Mouse (Mus musculus) stomach, embryonic 14.5 days (tissue): ENCODE results near the gene Aloxe3. TPM values are rescaled to one million over a fixed set of nuclear protein-coding genes. Genes with fewer than 3 reads are reported as not detected.

ENCODE experiments used
- ATAC-seq: fragments of 200-750 bp; cut with Nextera tagmentation; 2 replicates; pipeline ENCODE4 v1.8.0; 2017; ENCODE audit warnings: low read depth, moderate TSS enrichment; ENCODE audit not compliant: insufficient number of reproducible peaks, insufficient read depth, low FRiP score
- H3K27ac ChIP-seq: fragments of 300-500 bp; sonication (generic); 2 replicates; pipeline ENCODE4 v1.5.1; 2014; ENCODE audit warnings: mild to moderate bottlenecking, low read length, moderate library complexity, mixed read lengths
- H3K27me3 ChIP-seq: fragments of 300-500 bp; sonication (generic); 2 replicates; pipeline ENCODE4 v1.6.1; 2014; ENCODE audit warnings: low read length, control low read depth, mixed read lengths; ENCODE audit not compliant: control insufficient read depth, insufficient read depth
- H3K36me3 ChIP-seq: fragments of 300-500 bp; sonication (generic); 2 replicates; pipeline ENCODE4 v1.6.1; 2014; ENCODE audit warnings: mild to moderate bottlenecking, control low read depth, low read length, moderate library complexity, mixed read lengths; ENCODE audit not compliant: control insufficient read depth, insufficient read depth
- H3K4me1 ChIP-seq: fragments of 300-500 bp; sonication (generic); 2 replicates; pipeline ENCODE4 v1.6.1; 2014; ENCODE audit warnings: low read length, control low read depth, mixed read lengths; ENCODE audit not compliant: control insufficient read depth, insufficient read depth
- H3K4me2 ChIP-seq: fragments of 300-500 bp; sonication (generic); replicated peaks from 2 replicates; pipeline ENCODE4 v1.6.1; 2014; ENCODE audit warnings: low read depth, low read length, control low read depth
- H3K4me3 ChIP-seq: fragments of 300-500 bp; sonication (generic); 2 replicates; pipeline ENCODE4 v1.5.1; 2014; ENCODE audit warnings: low read depth, low read length, control low read depth
- H3K9ac ChIP-seq: fragments of 300-500 bp; sonication (generic); replicated peaks from 2 replicates; pipeline ENCODE4 v1.6.1; 2014; ENCODE audit warnings: low read depth, mild to moderate bottlenecking, control low read depth, low read length, moderate library complexity, mixed read lengths
- H3K9me3 ChIP-seq: fragments of 300-500 bp; sonication (generic); 2 replicates; pipeline ENCODE4 v1.6.1; 2016; ENCODE audit warnings: low read depth, low read length, control low read depth; ENCODE audit not compliant: control insufficient read depth
- WGBS: fragments of 180-500 bp; shearing (Covaris S2); extraction: QIAGEN DNeasy Blood & Tissue Kit; methylation state at CpG from one replicate; pipeline ENCODE4 v1.1.7; 2014; 5-methylcytosine and 5-hydroxymethylcytosine counted together
- polyA plus RNA-seq: library from polyadenylated mRNA; unstranded; fragments of >200 nt; fragmentation: Nextera tagmentation; extraction: Ambion mirVana; gene quantifications from 2 replicates; pipeline ENCODE4 v1.2.1, GENCODE M21; 2014

Gene Aloxe3
- polyA plus RNA-seq, 1 experiment from 2014 or later = 0.29 TPM

DNA sequence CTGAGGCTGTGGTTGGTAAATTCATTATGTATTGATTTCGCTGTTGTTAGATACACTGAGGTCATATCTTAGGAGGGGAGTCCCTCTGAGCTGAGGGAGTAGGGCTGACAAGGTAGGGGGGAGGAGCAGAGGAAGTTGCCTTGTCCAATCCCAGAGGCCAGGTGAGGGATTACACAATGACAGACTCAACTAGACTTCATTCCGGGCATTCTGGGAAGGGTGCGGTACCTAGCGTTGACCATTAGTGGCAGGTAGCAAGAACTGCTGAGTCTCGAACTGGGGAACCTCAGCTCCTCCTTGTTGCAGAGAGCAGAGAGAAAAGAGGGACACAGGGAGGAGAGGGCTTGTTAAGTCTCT is 7.8 kb downstream of the Aloxe3 start:
- no peak overlapping the region; the same call in 1 of the 2 replicates for H3K9ac ChIP-seq
- no peaks in the 10 kb centered on the region for H3K27me3 ChIP-seq
- no peak for ATAC-seq
- no peaks in the 10 kb centered on the region for H3K4me1 ChIP-seq
- WGBS = 19% methylated on average over 5 of the region's 5 CpGs
- H3K4me2 ChIP-seq = peak overlapping the region; percentile 56
- peak overlapping the region; percentile 38 for H3K4me3 ChIP-seq
- no peaks in the 10 kb centered on the region for H3K36me3 ChIP-seq
- H3K9me3 ChIP-seq = no peaks in the 10 kb centered on the region
- H3K27ac ChIP-seq = no peak overlapping the region

DNA sequence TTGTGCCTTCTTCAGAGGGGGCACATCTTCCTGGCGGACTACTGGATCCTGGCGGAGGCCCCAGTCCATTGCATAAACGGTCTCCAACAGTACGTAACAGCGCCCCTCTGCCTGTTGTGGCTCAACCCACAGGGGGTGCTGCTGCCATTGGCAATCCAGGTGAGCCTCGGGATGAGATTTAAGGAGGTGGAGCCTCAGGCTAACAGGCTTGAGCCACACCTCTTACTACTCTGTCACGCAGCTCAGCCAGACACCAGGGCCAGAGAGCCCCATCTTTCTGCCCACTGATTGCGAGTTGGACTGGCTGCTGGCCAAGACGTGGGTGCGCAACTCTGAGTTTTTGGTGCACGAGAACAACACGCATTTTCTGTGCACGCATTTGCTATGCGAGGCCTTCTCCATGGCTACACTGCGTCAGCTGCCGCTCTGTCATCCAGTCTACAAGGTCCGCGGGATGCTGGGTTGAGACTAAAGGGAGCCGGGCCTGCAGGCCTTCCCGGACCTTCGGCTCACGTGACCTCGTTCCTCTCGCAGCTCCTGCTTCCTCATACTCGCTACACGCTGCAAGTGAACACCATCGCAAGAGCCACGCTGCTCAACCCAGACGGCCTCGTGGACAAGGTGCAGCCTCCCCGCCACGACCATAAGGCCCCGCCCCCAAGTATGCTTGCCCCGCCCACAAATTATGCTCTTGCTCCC is 8.4 kb downstream of the Aloxe3 start:
- 1% methylated on average over 34 of the region's 34 CpGs for WGBS
- ATAC-seq = peak; percentile 82; the same call in 1 of the 2 replicates
- no peaks in the 10 kb centered on the region for H3K4me1 ChIP-seq

DNA sequence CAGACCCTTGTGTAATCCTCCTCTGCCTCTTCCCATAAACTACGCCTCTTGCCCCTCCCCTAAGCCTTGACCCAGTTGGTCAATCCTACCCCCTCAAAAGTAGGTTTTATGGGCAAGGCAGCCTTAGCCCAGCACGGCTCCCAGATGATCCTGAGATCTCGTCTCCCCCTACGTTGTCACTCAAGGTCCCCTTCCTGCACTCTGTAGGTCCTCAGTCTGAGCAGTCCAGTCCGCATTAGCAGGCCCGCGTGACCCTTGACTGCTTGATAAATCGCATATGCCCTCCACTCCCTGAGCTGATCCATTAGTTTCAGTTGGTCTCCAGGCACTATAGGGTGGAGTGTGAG is 8.9 kb downstream of the Aloxe3 start:
- 25% methylated on average over 8 of the region's 8 CpGs for WGBS
- H3K4me3 ChIP-seq = peak overlapping the region; percentile 38
- peak overlapping the region; percentile 56 for H3K4me2 ChIP-seq
- no peaks in the 10 kb centered on the region for H3K36me3 ChIP-seq
- H3K27ac ChIP-seq = no peak overlapping the region
- 0 out of 2 replicates have a peak overlapping the region, but pooled peaks have one; percentile 7 for H3K9ac ChIP-seq
- ATAC-seq = no peak; the same call in 1 of the 2 replicates
- no peaks in the 10 kb centered on the region for H3K4me1 ChIP-seq
- H3K27me3 ChIP-seq = no peaks in the 10 kb centered on the region
- no peaks in the 10 kb centered on the region for H3K9me3 ChIP-seq

More for the DNA sequence above, 8.4 kb downstream of the Aloxe3 start:
- Histone ChIP-seq H3K27me3 (no peaks in the 10 kb centered on the region), H3K36me3 (no peaks in the 10 kb centered on the region), H3K4me3 (peak overlapping the region; percentile 38), H3K9me3 (no peaks in the 10 kb centered on the region), H3K4me2 (peak overlapping the region; percentile 56), H3K27ac (no peak overlapping the region), H3K9ac (peak overlapping the region; percentile 7; the same call in 1 of the 2 replicates)

DNA sequence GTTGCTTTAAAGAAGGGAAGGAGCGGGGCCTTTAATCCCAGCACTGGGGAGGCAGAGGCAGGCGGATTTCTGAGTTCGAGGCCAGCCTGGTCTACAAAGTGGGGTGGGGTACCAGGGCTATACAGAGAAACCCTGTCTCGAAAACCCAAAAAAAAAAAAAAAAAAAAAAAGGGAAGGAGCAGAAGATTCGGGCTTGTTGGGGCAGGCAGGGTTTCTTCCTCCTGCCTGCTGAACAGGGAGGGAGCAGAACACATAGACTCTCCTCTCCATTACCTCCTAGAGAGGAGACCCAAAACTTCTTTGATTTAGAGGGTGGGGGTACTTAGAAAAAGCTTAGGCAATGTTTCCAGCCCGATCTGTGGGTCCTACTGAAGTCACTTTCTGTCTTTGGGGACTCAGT is 9.7 kb downstream of the Aloxe3 start:
- no peak overlapping the region for H3K27ac ChIP-seq
- ATAC-seq = no peak
- no peak overlapping the region for H3K9ac ChIP-seq
- H3K4me3 ChIP-seq = no peak overlapping the region
- H3K27me3 ChIP-seq = no peaks in the 10 kb centered on the region
- H3K36me3 ChIP-seq = no peaks in the 10 kb centered on the region
- 91% methylated on average over 6 of the region's 6 CpGs for WGBS
- no peak overlapping the region for H3K4me2 ChIP-seq
- no peaks in the 10 kb centered on the region for H3K4me1 ChIP-seq
- no peaks in the 10 kb centered on the region for H3K9me3 ChIP-seq

DNA sequence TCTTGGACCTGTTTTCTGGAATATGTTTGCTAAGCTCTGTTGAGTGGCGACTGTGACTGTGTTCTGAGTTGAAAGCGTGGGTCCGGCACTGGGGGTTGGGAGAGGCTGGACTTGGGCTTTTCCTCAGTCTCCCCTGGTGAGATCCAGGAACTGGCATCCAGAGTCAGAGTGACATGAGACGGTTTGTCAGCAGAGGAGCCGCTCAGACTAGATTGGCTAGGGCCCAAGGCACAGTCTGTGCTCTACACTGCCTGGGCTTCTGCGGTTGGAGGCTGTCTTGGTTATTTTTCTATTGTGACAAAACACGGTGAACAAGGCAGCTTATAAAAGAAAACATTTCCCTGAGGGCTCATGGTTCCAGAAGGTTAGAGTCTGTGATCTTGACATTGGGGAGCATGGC is 21.9 kb downstream of the Aloxe3 start:
- WGBS = 79% methylated on average over 7 of the region's 7 CpGs

DNA sequence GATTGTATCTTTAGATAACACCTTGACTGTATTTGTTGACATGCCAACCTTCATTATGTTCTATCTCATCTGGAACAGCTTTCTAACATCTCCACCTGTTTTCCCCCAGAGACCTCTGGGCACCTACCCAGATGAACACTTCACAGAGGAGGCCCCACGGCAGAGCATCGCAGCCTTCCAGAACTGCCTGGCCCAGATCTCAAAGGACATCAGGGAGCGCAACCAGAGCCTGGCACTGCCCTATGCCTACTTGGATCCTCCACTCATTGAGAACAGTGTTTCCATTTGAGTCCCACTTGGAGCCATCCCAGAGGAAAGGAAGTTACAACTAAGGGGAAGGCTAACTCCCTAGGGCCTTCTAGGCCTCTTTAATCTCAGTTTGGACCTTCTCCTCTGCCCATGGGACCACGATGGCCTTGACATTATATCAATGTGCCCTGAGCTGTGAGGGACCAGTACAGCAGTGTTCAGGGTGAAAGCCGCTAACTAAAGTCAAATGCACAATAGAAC is 22.8 kb downstream of the Aloxe3 start:
- H3K9me3 ChIP-seq = no peaks in the 10 kb centered on the region
- 85% methylated on average over 5 of the region's 5 CpGs for WGBS
- no peak overlapping the region for H3K9ac ChIP-seq
- no peak overlapping the region for H3K4me3 ChIP-seq
- no peaks in the 10 kb centered on the region for H3K36me3 ChIP-seq
- no peak overlapping the region for H3K27ac ChIP-seq
- no peak overlapping the region for H3K4me2 ChIP-seq
- no peaks in the 10 kb centered on the region for H3K4me1 ChIP-seq
- ATAC-seq = no peak
- no peaks in the 10 kb centered on the region for H3K27me3 ChIP-seq

More for the DNA sequence above, 21.9 kb downstream of the Aloxe3 start:
- H3K4me1 ChIP-seq = no peaks in the 10 kb centered on the region
- no peak for ATAC-seq
- no peak overlapping the region for H3K4me2 ChIP-seq
- H3K27me3 ChIP-seq = no peaks in the 10 kb centered on the region
- H3K27ac ChIP-seq = no peak overlapping the region
- H3K36me3 ChIP-seq = no peaks in the 10 kb centered on the region
- H3K9me3 ChIP-seq = no peaks in the 10 kb centered on the region
- H3K9ac ChIP-seq = no peak overlapping the region
- H3K4me3 ChIP-seq = no peak overlapping the region

DNA sequence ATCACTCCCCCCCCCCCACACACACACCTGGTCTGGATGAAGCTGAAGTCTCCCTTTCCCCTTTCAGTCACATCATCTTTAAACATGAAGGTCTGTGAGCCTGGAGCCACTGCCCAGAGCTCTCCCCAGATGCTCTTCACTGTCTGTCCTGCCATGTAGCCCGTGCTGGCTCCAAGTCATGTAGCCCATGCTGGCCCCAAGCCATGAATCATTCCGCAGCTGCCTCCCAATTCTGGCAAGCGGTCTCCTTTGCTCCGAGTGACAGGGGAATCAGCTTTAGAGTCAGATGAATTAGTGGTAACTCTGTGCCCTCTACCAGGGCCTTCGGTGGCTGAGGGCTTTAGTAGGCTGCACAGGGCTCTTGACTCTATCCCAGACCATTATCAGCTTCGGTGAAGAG is 24.0 kb downstream of the Aloxe3 start:
- H3K36me3 ChIP-seq = no peaks in the 10 kb centered on the region
- no peak overlapping the region for H3K4me2 ChIP-seq
- no peaks in the 10 kb centered on the region for H3K4me1 ChIP-seq
- WGBS = 67% methylated on average over 6 of the region's 6 CpGs
- no peaks in the 10 kb centered on the region for H3K27me3 ChIP-seq
- no peak overlapping the region for H3K27ac ChIP-seq
- no peak overlapping the region for H3K9ac ChIP-seq
- H3K4me3 ChIP-seq = no peak overlapping the region
- H3K9me3 ChIP-seq = no peaks in the 10 kb centered on the region
- no peak for ATAC-seq

DNA sequence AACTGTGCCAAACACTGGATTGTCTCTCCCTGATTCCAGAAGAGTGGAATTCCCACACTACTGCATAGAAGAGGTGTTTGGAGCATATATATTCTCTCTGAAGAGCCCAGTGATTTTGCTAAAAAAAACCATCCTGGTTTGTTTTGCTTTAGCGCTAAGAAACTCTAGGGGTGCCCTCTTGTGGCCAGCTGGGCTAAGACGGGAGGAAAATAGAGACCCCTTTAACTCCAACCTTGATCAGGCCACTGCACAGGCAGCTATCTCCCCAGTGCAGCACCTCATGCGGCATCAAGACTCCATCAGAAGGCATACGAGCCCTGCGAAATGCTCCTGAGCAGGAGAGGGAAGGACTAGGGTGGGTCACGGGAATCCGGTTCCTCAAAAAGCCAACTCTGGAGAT is 24.7 kb downstream of the Aloxe3 start:
- no peak for ATAC-seq
- H3K9me3 ChIP-seq = no peaks in the 10 kb centered on the region
- H3K4me2 ChIP-seq = peak overlapping the region; percentile 40
- H3K36me3 ChIP-seq = no peaks in the 10 kb centered on the region
- no peak overlapping the region for H3K9ac ChIP-seq
- no peaks in the 10 kb centered on the region for H3K27me3 ChIP-seq
- 2% methylated on average over 7 of the region's 7 CpGs for WGBS
- peak overlapping the region; percentile 17 for H3K4me3 ChIP-seq
- no peaks in the 10 kb centered on the region for H3K4me1 ChIP-seq
- H3K27ac ChIP-seq = no peak overlapping the region

DNA sequence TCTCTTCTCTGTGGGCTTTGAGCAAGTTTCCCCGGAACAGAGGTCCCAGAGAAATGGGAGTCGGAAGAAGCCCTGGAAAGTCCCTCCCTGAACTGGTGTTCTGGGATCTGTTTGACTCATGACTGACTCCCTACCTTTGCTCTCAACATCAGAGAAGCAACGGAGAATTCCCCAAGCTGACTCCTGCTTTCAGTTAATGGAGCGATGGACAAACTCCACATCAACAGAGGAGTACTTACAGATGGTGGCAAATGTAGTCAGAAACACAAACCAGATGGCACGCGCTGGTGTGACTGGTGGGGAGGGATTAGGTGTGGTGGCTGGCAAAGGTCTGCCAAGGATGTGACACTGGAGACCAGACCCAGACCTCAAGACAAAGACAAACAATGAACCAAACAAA is 25.3 kb downstream of the Aloxe3 start:
- no peak overlapping the region for H3K9ac ChIP-seq

More for the DNA sequence above, 25.3 kb downstream of the Aloxe3 start:
- no peak overlapping the region for H3K27ac ChIP-seq
- no peaks in the 10 kb centered on the region for H3K36me3 ChIP-seq
- no peak for ATAC-seq
- WGBS = 58% methylated on average over 6 of the region's 6 CpGs
- H3K27me3 ChIP-seq = no peaks in the 10 kb centered on the region
- H3K4me1 ChIP-seq = no peaks in the 10 kb centered on the region
- H3K4me2 ChIP-seq = peak overlapping the region; percentile 40
- H3K9me3 ChIP-seq = no peaks in the 10 kb centered on the region
- H3K4me3 ChIP-seq = peak overlapping the region; percentile 17; the same call in 1 of the 2 replicates
